Mouse (Mus musculus) liver, adult 2 months (tissue): ENCODE measurements around the gene Mdh2. TPM values are rescaled to one million over a fixed set of nuclear protein-coding genes. Genes with fewer than 3 reads are reported as not detected.

Source experiments
- DNase-seq: peaks from one replicate; pipeline ENCODE4 v3.0.0-alpha.2; 2011; ENCODE audit warnings: low read depth, low spot score; ENCODE audit errors: extremely low read depth
- H3K27ac ChIP-seq: fragments of 200-500 bp; replicated peaks from 2 replicates; pipeline ENCODE4 v1.5.1; 2012; ENCODE audit warnings: low read depth, mild to moderate bottlenecking, control low read depth, inconsistent platforms, low read length; ENCODE audit not compliant: insufficient read depth
- H3K27me3 ChIP-seq: fragments of 200-500 bp; 2 replicates; pipeline ENCODE4 v1.6.1; 2012; ENCODE audit warnings: mild to moderate bottlenecking, moderate library complexity, low read length, inconsistent platforms; ENCODE audit not compliant: control insufficient read depth, insufficient read depth
- H3K36me3 ChIP-seq: fragments of 200-500 bp; 2 replicates; pipeline ENCODE4 v1.6.1; 2012; ENCODE audit warnings: low read length, inconsistent platforms; ENCODE audit not compliant: control insufficient read depth, insufficient read depth
- H3K4me1 ChIP-seq: fragments of 200-500 bp; 2 replicates; pipeline ENCODE4 v1.6.1; 2011; ENCODE audit warnings: low read length; ENCODE audit not compliant: control insufficient read depth, insufficient read depth
- H3K4me3 ChIP-seq: fragments of 200-500 bp; 2 replicates; pipeline ENCODE4 v1.5.1; 2011; ENCODE audit warnings: low read depth, mild to moderate bottlenecking, control low read depth, low read length, moderate library complexity; ENCODE audit not compliant: insufficient read depth
- H3K79me2 ChIP-seq: fragments of 200-500 bp; 2 replicates; pipeline ENCODE4 v1.6.1; 2012; ENCODE audit warnings: inconsistent platforms, mild to moderate bottlenecking, low read length, moderate library complexity; ENCODE audit not compliant: control insufficient read depth, insufficient read depth
- H3K9ac ChIP-seq: fragments of 200-500 bp; 2 replicates; pipeline ENCODE4 v1.6.1; 2012; ENCODE audit warnings: low read depth, mild to moderate bottlenecking, control low read depth, inconsistent platforms, low read length
- CTCF ChIP-seq: fragments of 200-500 bp; IDR thresholded peaks from 2 replicates; pipeline ENCODE4 v1.5.1; 2011; ENCODE audit warnings: low read depth, low read length, control low read depth
- POLR2A ChIP-seq: fragments of 200-500 bp; IDR thresholded peaks from 2 replicates; pipeline ENCODE4 v1.6.1; 2011; ENCODE audit warnings: low read length, control low read depth; ENCODE audit not compliant: insufficient read depth; ENCODE audit errors: extremely low read depth
- WGBS: fragments of 180-500 bp; shearing (Covaris S2); methylation state at CpG from one replicate; pipeline ENCODE4 v1.1.7; 2018; 5-methylcytosine and 5-hydroxymethylcytosine counted together
- polyA plus RNA-seq: library from polyadenylated mRNA; depleted of rRNA; stranded (reverse); fragments of >200 nt; gene quantifications from 2 replicates; pipeline ENCODE4 v1.2.3, GENCODE M21; 2012
- total RNA-seq: library from RNA; depleted of rRNA; stranded (reverse); fragments of >200 nt; gene quantifications from 2 replicates; pipeline ENCODE4 v1.2.3, GENCODE M21; 2014

Gene Mdh2
- total and polyA plus RNA-seq, 2 experiments = 108 to 418 TPM

- no peak overlapping the region for H3K27ac ChIP-seq
- no peaks in the 10 kb centered on the region for H3K36me3 ChIP-seq
- no peak overlapping the region for H3K9ac ChIP-seq
- no peak for DNase-seq
- H3K4me3 ChIP-seq = no peak overlapping the region
- no peak for TF ChIP-seq POLR2A
- TF ChIP-seq CTCF = no peak
- 89% methylated on average over 8 of the region's 8 CpGs for WGBS
- no peaks in the 10 kb centered on the region for H3K27me3 ChIP-seq
- H3K4me1 ChIP-seq = no peaks in the 10 kb centered on the region
- no peaks in the 10 kb centered on the region for H3K79me2 ChIP-seq
Observed at GRCm38 (mm10) chr5:135802641-135803040, 24.4 kb downstream of the Mdh2 start.

- H3K27ac ChIP-seq = no peak overlapping the region
- WGBS = 52% methylated on average over 4 of the region's 4 CpGs
- no peaks in the 10 kb centered on the region for H3K27me3 ChIP-seq
- H3K79me2 ChIP-seq = no peaks in the 10 kb centered on the region
- no peak for TF ChIP-seq POLR2A
- TF ChIP-seq CTCF = peak; percentile 22; the same call in 1 of the 2 replicates
- no peak for DNase-seq
- H3K9ac ChIP-seq = no peak overlapping the region
- no peaks in the 10 kb centered on the region for H3K4me1 ChIP-seq
- no peaks in the 10 kb centered on the region for H3K36me3 ChIP-seq
- no peak overlapping the region for H3K4me3 ChIP-seq
Observed at GRCm38 (mm10) chr5:135803135-135803534, 24.9 kb downstream of the Mdh2 start.

GRCm38 (mm10) chr5:135803676-135804075 is 25.4 kb downstream of the Mdh2 start:
- TF ChIP-seq POLR2A = no peak
- TF ChIP-seq CTCF = no peak
- H3K4me1 ChIP-seq = no peaks in the 10 kb centered on the region
- 82% methylated on average over 4 of the region's 4 CpGs for whole genome bisulfite sequencing
- H3K4me3 ChIP-seq = no peak overlapping the region
- no peaks in the 10 kb centered on the region for H3K27me3 ChIP-seq
- DNase-seq = no peak
- no peak overlapping the region for H3K9ac ChIP-seq
- H3K79me2 ChIP-seq = no peaks in the 10 kb centered on the region
- H3K27ac ChIP-seq = no peak overlapping the region
- no peaks in the 10 kb centered on the region for H3K36me3 ChIP-seq

GRCm38 (mm10) chr5:135804735-135805134 is 26.5 kb downstream of the Mdh2 start:
- Histone ChIP-seq H3K9ac (no peak overlapping the region), H3K4me1 (no peaks in the 10 kb centered on the region), H3K79me2 (no peaks in the 10 kb centered on the region), H3K27ac (no peak overlapping the region), H3K27me3 (no peaks in the 10 kb centered on the region), H3K36me3 (no peaks in the 10 kb centered on the region), H3K4me3 (no peak overlapping the region)
- no peak for TF ChIP-seq CTCF
- no peak for TF ChIP-seq POLR2A
- DNase-seq = no peak
- WGBS = 76% methylated on average over 2 of the region's 2 CpGs

GRCm38 (mm10) chr5:135806555-135807262 is 28.4 kb downstream of the Mdh2 start, which contains the start of gene Srrm3:
Gene Srrm3 (plus strand): TSS chr5:135806890.
- Histone ChIP-seq H3K36me3 (no peaks in the 10 kb centered on the region), H3K79me2 (no peaks in the 10 kb centered on the region), H3K4me1 (no peaks in the 10 kb centered on the region), H3K4me3 (no peak within 1 kb of the TSS), H3K27ac (no peak within 1 kb of the TSS), H3K9ac (no peak within 1 kb of the TSS), H3K27me3 (no peaks in the 10 kb centered on the region)
- 7% methylated on average over 29 of the region's 29 CpGs for WGBS
- DNase-seq = peak; percentile 71
- no peak for TF ChIP-seq POLR2A
- peak; percentile 100 for TF ChIP-seq CTCF

- TF ChIP-seq CTCF (no peak), POLR2A (no peak)
- H3K27ac ChIP-seq = no peak overlapping the region
- no peaks in the 10 kb centered on the region for H3K79me2 ChIP-seq
- H3K36me3 ChIP-seq = no peaks in the 10 kb centered on the region
- DNase-seq = no peak
- H3K4me3 ChIP-seq = no peak overlapping the region
- H3K27me3 ChIP-seq = no peaks in the 10 kb centered on the region
- WGBS = 44% methylated on average over 3 of the region's 3 CpGs
- no peaks in the 10 kb centered on the region for H3K4me1 ChIP-seq
- H3K9ac ChIP-seq = no peak overlapping the region
Observed at GRCm38 (mm10) chr5:135807263-135807637, 29.0 kb downstream of the Mdh2 start.
